Mouse (Mus musculus): ENCODE results near the gene Cfap44. TPM values are rescaled to one million over a fixed set of nuclear protein-coding genes. Genes with fewer than 3 reads are reported as not detected.

The Cfap44 gene
- polyA plus RNA-seq, 1 experiment from 2014 or later = 6.1 TPM

DNA sequence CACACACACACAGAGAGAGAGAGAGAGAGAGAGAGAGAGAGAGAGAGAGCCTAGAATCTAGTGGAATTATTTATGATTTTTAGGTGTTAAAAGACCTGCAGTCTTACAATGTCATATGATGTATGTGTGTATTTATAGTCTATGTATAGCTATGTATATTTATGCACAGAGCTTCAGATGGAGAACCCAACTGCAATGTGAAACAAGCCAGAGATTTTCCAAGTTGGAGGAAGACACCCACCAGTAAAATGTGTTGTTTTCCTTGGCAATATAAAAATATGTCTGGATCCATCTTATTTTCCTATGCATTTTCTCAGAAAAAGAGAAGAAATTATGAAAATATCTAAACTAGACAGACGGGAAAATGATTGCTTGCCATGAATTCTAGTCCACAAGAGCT lies 131.4 kb downstream of the Cfap44 start:
- Histone ChIP-seq H3K4me2 (ENCODE audit: low read length) (no peak overlapping the region), H3K4me3 (replicated peaks; ENCODE audit: low read depth, low read length) (no peak overlapping the region), H3K27ac (replicated peaks; ENCODE audit: low read depth, low read length) (no peak overlapping the region; the same call in 1 of the 2 replicates), H3K9ac (replicated peaks; ENCODE audit: low read length) (no peak overlapping the region), H3K4me1 (ENCODE audit: control insufficient read depth, insufficient read depth, low read length) (peaks cover 46% of the 10 kb centered on the region), H3K9me3 (ENCODE audit: control insufficient read depth, low read length) (no peaks in the 10 kb centered on the region), H3K27me3 (ENCODE audit: control insufficient read depth, insufficient read depth, low read length) (no peaks in the 10 kb centered on the region), H3K36me3 (ENCODE audit: control insufficient read depth, insufficient read depth, low read length) (no peaks in the 10 kb centered on the region)
- 67% methylated on average over 1 of the region's 1 CpGs for WGBS
- ATAC-seq (ENCODE audit: low FRiP score, low TSS enrichment) (no peak), DNase-seq (no peak)

GRCm38 (mm10) chr16:44526689-44527088 lies 132.1 kb downstream of the Cfap44 start:
- no peak overlapping the region for H3K4me3 ChIP-seq (replicated peaks; ENCODE audit: low read depth, low read length)
- H3K36me3 ChIP-seq (ENCODE audit: control insufficient read depth, insufficient read depth, low read length) = no peaks in the 10 kb centered on the region
- WGBS = 2% methylated on average over 12 of the region's 12 CpGs
- H3K27me3 ChIP-seq (ENCODE audit: control insufficient read depth, insufficient read depth, low read length) = no peaks in the 10 kb centered on the region
- no peak overlapping the region; the same call in 1 of the 2 replicates for H3K9ac ChIP-seq (replicated peaks; ENCODE audit: low read length)
- H3K4me1 ChIP-seq (ENCODE audit: control insufficient read depth, insufficient read depth, low read length) = peaks cover 51% of the 10 kb centered on the region
- DNase-seq (peak; percentile 79), ATAC-seq (ENCODE audit: low FRiP score, low TSS enrichment) (no peak)
- peak overlapping the region; percentile 33 for H3K4me2 ChIP-seq (ENCODE audit: low read length)
- peak overlapping the region; percentile 75 for H3K27ac ChIP-seq (replicated peaks; ENCODE audit: low read depth, low read length)
- H3K9me3 ChIP-seq (ENCODE audit: control insufficient read depth, low read length) = no peaks in the 10 kb centered on the region

DNA sequence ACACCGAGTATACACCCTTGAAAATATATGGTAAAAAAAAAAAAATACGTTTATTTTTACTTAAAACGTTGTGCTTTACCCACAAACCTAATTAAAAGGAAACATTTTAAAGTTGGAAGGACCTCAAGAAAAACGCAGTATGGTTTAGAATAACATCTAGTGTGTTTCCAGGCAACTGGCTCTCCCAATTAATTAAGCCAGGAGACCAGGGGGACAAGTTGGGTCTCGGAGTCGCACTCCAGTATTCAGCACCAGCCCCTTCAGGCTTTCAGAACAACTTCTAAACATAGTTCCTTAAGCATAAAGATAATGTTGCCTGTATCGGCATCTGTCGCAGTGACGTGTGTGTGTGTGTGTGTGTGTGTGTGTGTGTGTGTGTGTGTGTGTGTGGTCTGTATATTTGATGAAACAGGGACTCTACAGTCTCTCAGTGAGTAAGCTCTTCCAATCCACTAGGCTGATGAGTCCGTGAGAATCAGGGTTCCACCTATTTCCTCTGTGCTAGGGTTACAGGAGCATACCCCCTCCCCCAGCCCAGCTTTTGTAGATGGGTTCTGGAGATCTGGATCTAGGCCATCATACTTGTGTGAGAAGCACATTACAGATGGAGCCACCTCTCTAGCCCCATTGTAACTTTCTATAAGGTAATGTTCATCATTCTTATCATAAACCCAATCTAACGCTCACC lies 132.8 kb downstream of the Cfap44 start:
- Histone ChIP-seq H3K4me1 (ENCODE audit: control insufficient read depth, insufficient read depth, low read length) (peaks cover 51% of the 10 kb centered on the region), H3K4me2 (ENCODE audit: low read length) (peak overlapping the region; percentile 33), H3K9me3 (ENCODE audit: control insufficient read depth, low read length) (no peaks in the 10 kb centered on the region), H3K4me3 (replicated peaks; ENCODE audit: low read depth, low read length) (no peak overlapping the region), H3K27ac (replicated peaks; ENCODE audit: low read depth, low read length) (peak overlapping the region; percentile 43; the same call in 1 of the 2 replicates), H3K36me3 (ENCODE audit: control insufficient read depth, insufficient read depth, low read length) (no peaks in the 10 kb centered on the region), H3K27me3 (ENCODE audit: control insufficient read depth, insufficient read depth, low read length) (no peaks in the 10 kb centered on the region), H3K9ac (replicated peaks; ENCODE audit: low read length) (no peak overlapping the region)
- ATAC-seq (ENCODE audit: low FRiP score, low TSS enrichment) (no peak), DNase-seq (no peak)
- 30% methylated on average over 11 of the region's 11 CpGs for WGBS

GRCm38 (mm10) chr16:44528955-44529354 lies 134.4 kb downstream of the Cfap44 start:
- H3K27me3 ChIP-seq (ENCODE audit: control insufficient read depth, insufficient read depth, low read length) = no peaks in the 10 kb centered on the region
- 76% methylated on average over 7 of the region's 7 CpGs for WGBS
- no peaks in the 10 kb centered on the region for H3K9me3 ChIP-seq (ENCODE audit: control insufficient read depth, low read length)
- no peak overlapping the region for H3K4me2 ChIP-seq (ENCODE audit: low read length)
- DNase-seq = no peak
- ATAC-seq (ENCODE audit: low FRiP score, low TSS enrichment) = no peak
- H3K27ac ChIP-seq (replicated peaks; ENCODE audit: low read depth, low read length) = peak overlapping the region; percentile 91; the same call in 1 of the 2 replicates
- H3K4me1 ChIP-seq (ENCODE audit: control insufficient read depth, insufficient read depth, low read length) = peaks cover 62% of the 10 kb centered on the region
- H3K36me3 ChIP-seq (ENCODE audit: control insufficient read depth, insufficient read depth, low read length) = no peaks in the 10 kb centered on the region
- H3K9ac ChIP-seq (replicated peaks; ENCODE audit: low read length) = no peak overlapping the region
- H3K4me3 ChIP-seq (replicated peaks; ENCODE audit: low read depth, low read length) = no peak overlapping the region

DNA sequence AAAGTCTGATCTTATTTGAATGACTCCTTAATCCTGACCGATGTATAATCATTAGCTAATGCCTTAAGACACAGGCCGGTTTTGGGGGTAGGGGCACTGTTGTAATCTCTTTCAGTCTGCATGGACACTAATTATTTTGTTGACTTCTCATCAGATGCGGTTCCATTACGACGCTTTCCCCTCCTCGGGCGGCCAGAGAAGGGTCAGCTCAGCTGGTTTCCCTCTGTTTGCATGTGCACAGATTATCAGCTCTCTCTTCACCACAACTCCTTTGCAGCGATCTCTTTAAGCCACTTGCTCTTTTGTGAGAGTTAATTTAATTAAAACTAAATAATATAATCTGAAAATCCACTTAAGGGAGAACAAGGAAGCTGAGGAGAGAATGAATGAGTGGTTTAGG lies 135.1 kb downstream of the Cfap44 start:
- no peaks in the 10 kb centered on the region for H3K36me3 ChIP-seq (ENCODE audit: control insufficient read depth, insufficient read depth, low read length)
- H3K27ac ChIP-seq (replicated peaks; ENCODE audit: low read depth, low read length) = peak overlapping the region; percentile 91
- no peaks in the 10 kb centered on the region for H3K27me3 ChIP-seq (ENCODE audit: control insufficient read depth, insufficient read depth, low read length)
- peak overlapping the region; percentile 47 for H3K4me2 ChIP-seq (ENCODE audit: low read length)
- DNase-seq (peak; percentile 60), ATAC-seq (ENCODE audit: low FRiP score, low TSS enrichment) (no peak)
- H3K9me3 ChIP-seq (ENCODE audit: control insufficient read depth, low read length) = no peaks in the 10 kb centered on the region
- no peak overlapping the region for H3K4me3 ChIP-seq (replicated peaks; ENCODE audit: low read depth, low read length)
- H3K4me1 ChIP-seq (ENCODE audit: control insufficient read depth, insufficient read depth, low read length) = peaks cover 66% of the 10 kb centered on the region
- WGBS = 1% methylated on average over 8 of the region's 8 CpGs
- H3K9ac ChIP-seq (replicated peaks; ENCODE audit: low read length) = peak overlapping the region; percentile 36; the same call in 1 of the 2 replicates

DNA sequence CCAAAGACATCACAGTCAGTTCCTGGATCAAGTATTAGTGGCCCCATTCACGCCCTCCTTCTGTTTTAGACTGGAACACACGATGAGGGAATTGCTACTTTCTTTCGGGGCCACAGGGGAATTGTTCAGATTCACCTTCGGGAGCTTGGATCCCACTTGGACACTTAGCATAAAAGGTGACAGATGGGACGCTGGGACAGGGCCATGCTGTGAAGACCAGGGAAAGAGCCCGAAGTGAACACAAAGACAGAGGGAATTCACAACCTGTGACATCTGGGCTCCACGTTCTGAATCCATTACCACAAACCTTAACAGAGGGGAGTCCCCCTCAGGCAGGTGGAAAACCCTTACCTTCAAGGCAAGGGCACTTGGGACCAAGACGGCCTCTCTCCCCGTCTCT lies 135.6 kb downstream of the Cfap44 start:
- Histone ChIP-seq H3K36me3 (ENCODE audit: control insufficient read depth, insufficient read depth, low read length) (no peaks in the 10 kb centered on the region), H3K27me3 (ENCODE audit: control insufficient read depth, insufficient read depth, low read length) (no peaks in the 10 kb centered on the region), H3K4me1 (ENCODE audit: control insufficient read depth, insufficient read depth, low read length) (peaks cover 69% of the 10 kb centered on the region), H3K9me3 (ENCODE audit: control insufficient read depth, low read length) (no peaks in the 10 kb centered on the region), H3K4me3 (replicated peaks; ENCODE audit: low read depth, low read length) (no peak overlapping the region), H3K9ac (replicated peaks; ENCODE audit: low read length) (peak overlapping the region; percentile 36; the same call in 1 of the 2 replicates), H3K27ac (replicated peaks; ENCODE audit: low read depth, low read length) (peak overlapping the region; percentile 91), H3K4me2 (ENCODE audit: low read length) (peak overlapping the region; percentile 47)
- ATAC-seq (ENCODE audit: low FRiP score, low TSS enrichment) (peak; percentile 43), DNase-seq (peak; percentile 76)
- 2% methylated on average over 9 of the region's 9 CpGs for WGBS

DNA sequence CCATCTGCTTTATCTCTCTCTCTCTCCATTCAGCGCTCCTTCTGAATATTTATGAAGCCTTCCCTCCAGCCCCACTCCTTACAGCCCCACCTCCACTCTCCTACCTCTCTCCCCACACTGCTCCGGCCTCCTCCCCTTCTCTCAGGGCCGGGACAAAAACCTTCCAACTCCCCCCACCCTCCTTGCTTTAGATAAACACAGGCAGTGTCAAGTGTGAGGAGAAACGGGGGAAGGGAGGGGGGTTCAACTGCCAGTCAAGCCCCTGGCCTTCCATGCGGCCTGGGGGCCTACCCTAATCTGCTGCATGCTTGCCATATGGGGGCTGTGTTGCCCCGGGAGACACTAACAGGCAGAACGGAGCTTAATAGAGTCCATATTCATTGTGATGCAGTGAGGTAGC lies 136.2 kb downstream of the Cfap44 start:
- 1% methylated on average over 7 of the region's 7 CpGs for WGBS
- Histone ChIP-seq H3K27me3 (ENCODE audit: control insufficient read depth, insufficient read depth, low read length) (no peaks in the 10 kb centered on the region), H3K36me3 (ENCODE audit: control insufficient read depth, insufficient read depth, low read length) (no peaks in the 10 kb centered on the region), H3K27ac (replicated peaks; ENCODE audit: low read depth, low read length) (peak overlapping the region; percentile 91), H3K4me3 (replicated peaks; ENCODE audit: low read depth, low read length) (peak overlapping the region; percentile 18), H3K4me2 (ENCODE audit: low read length) (peak overlapping the region; percentile 47), H3K9ac (replicated peaks; ENCODE audit: low read length) (peak overlapping the region; percentile 36; the same call in 1 of the 2 replicates), H3K9me3 (ENCODE audit: control insufficient read depth, low read length) (no peaks in the 10 kb centered on the region), H3K4me1 (ENCODE audit: control insufficient read depth, insufficient read depth, low read length) (peaks cover 73% of the 10 kb centered on the region)
- peak; percentile 92 for DNase-seq
- ATAC-seq (ENCODE audit: low FRiP score, low TSS enrichment) = peak; percentile 92

GRCm38 (mm10) chr16:44531239-44531797 lies 136.7 kb downstream of the Cfap44 start:
- DNase-seq = peak; percentile 44
- Histone ChIP-seq H3K4me3 (replicated peaks; ENCODE audit: low read depth, low read length) (peak overlapping the region; percentile 18), H3K9me3 (ENCODE audit: control insufficient read depth, low read length) (no peaks in the 10 kb centered on the region), H3K36me3 (ENCODE audit: control insufficient read depth, insufficient read depth, low read length) (no peaks in the 10 kb centered on the region), H3K27ac (replicated peaks; ENCODE audit: low read depth, low read length) (peak overlapping the region; percentile 91), H3K4me1 (ENCODE audit: control insufficient read depth, insufficient read depth, low read length) (peaks cover 72% of the 10 kb centered on the region), H3K4me2 (ENCODE audit: low read length) (peak overlapping the region; percentile 47), H3K9ac (replicated peaks; ENCODE audit: low read length) (peak overlapping the region; percentile 36; the same call in 1 of the 2 replicates), H3K27me3 (ENCODE audit: control insufficient read depth, insufficient read depth, low read length) (no peaks in the 10 kb centered on the region)
- ATAC-seq (ENCODE audit: low FRiP score, low TSS enrichment) = peak; percentile 28; the same call in 1 of the 2 replicates
- 1% methylated on average over 12 of the region's 12 CpGs for WGBS
